Mouse (Mus musculus): ENCODE data around the gene Mutyh. TPM values are rescaled to one million over a fixed set of nuclear protein-coding genes. Genes with fewer than 3 reads are reported as not detected.

Gene Mutyh
- polyA plus RNA-seq, 1 experiment from 2014 or later = 7.8 TPM

DNA sequence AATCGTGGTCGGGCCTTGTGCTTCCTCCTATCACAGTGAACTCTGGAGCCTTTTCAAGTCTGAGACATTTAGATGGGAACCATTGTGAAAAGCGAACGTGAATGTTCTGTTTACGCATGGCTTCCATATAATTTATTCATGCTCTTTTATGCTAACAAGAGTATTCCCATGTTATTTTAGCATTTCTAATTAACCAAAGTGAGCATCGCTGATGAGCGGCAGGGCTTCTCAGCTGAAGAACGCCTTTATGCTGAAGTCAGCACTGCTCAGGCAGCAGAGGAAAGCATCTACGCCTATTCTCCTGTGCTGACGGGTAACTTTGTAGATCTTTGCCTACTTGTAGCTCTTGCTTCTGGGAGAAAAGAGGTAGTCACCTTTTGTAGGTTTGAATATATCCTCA lies 49.7 kb downstream of the Mutyh start:
- no peak overlapping the region for H3K4me3 ChIP-seq
- H3K27me3 ChIP-seq (replicated peaks) = no peaks in the 10 kb centered on the region
- no peaks in the 10 kb centered on the region for H3K4me1 ChIP-seq
- ATAC-seq (ENCODE audit: extremely low read depth, insufficient number of reproducible peaks, low FRiP score, low TSS enrichment) = no peak
- H3K4me2 ChIP-seq = no peak overlapping the region
- H3K36me3 ChIP-seq = no peaks in the 10 kb centered on the region
- no peak overlapping the region for H3K9ac ChIP-seq
- H3K9me3 ChIP-seq = no peaks in the 10 kb centered on the region
- WGBS = 85% methylated on average over 10 of the region's 10 CpGs
- H3K27ac ChIP-seq (replicated peaks) = no peak overlapping the region

GRCm38 (mm10) chr4:116859711-116860110 lies 52.2 kb downstream of the Mutyh start:
- H3K4me1 ChIP-seq = no peaks in the 10 kb centered on the region
- no peak overlapping the region for H3K4me3 ChIP-seq
- WGBS = 69% methylated on average over 5 of the region's 5 CpGs

DNA sequence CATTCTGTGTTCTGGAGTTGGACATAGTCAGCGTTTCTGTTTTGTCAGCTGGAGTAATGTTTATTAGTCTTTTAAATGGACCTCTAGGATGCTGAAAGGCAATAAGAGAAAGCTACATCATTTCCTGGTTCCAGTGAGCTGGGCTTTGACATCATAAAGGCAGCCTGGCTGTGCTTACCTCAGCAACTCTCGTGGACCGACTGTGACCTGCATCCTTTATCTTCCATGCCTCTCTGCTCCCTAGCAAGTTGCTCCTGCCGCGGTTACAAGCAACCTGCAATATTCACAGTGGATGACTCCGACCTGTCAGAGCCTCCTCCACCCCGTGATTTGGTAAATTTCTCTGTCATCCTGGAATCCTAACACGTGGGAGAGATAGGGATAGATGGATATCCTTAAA lies 54.5 kb downstream of the Mutyh start:
- H3K4me3 ChIP-seq = no peak overlapping the region
- no peak overlapping the region for H3K9ac ChIP-seq
- no peaks in the 10 kb centered on the region for H3K36me3 ChIP-seq
- H3K4me1 ChIP-seq = no peaks in the 10 kb centered on the region
- WGBS = 49% methylated on average over 8 of the region's 8 CpGs
- H3K27ac ChIP-seq (replicated peaks) = no peak overlapping the region
- H3K27me3 ChIP-seq (replicated peaks) = no peaks in the 10 kb centered on the region
- no peaks in the 10 kb centered on the region for H3K9me3 ChIP-seq
- H3K4me2 ChIP-seq = no peak overlapping the region
- ATAC-seq (ENCODE audit: extremely low read depth, insufficient number of reproducible peaks, low FRiP score, low TSS enrichment) = no peak

More at GRCm38 (mm10) chr4:116859711-116860110, 52.2 kb downstream of the Mutyh start:
- Histone ChIP-seq H3K9me3 (no peaks in the 10 kb centered on the region), H3K27me3 (replicated peaks) (no peaks in the 10 kb centered on the region), H3K27ac (replicated peaks) (no peak overlapping the region), H3K36me3 (no peaks in the 10 kb centered on the region), H3K4me2 (no peak overlapping the region), H3K9ac (no peak overlapping the region)
- no peak for ATAC-seq (ENCODE audit: extremely low read depth, insufficient number of reproducible peaks, low FRiP score, low TSS enrichment)

Other genes with a start within 250 kb of the Mutyh start
- 3.1 and 3.6 TPM in 2 replicates for gene Ccdc17, start 211.1 kb upstream of the Mutyh start, polyA plus RNA-seq (2015; fragmentation: Nextera tagmentation; extraction: Ambion mirVana)
- gene Nasp, start 179.8 kb upstream of the Mutyh start, polyA plus RNA-seq (2015; fragmentation: Nextera tagmentation; extraction: Ambion mirVana) = 87.3 and 87.4 TPM in 2 replicates
- 580 and 636 TPM in 2 replicates for gene Akr1a1, start 156.0 kb upstream of the Mutyh start, polyA plus RNA-seq (2015; fragmentation: Nextera tagmentation; extraction: Ambion mirVana)
- 967 and 1,034 TPM in 2 replicates for gene Prdx1, start 122.2 kb upstream of the Mutyh start, polyA plus RNA-seq (2015; fragmentation: Nextera tagmentation; extraction: Ambion mirVana)
- 33.5 and 35.1 TPM in 2 replicates for gene Mmachc, start 99.3 kb upstream of the Mutyh start, polyA plus RNA-seq (2015; fragmentation: Nextera tagmentation; extraction: Ambion mirVana)
- 17.9 and 20.2 TPM in 2 replicates for gene Ccdc163, start 99.2 kb upstream of the Mutyh start, polyA plus RNA-seq (2015; fragmentation: Nextera tagmentation; extraction: Ambion mirVana)
- gene Tesk2, start 86.8 kb upstream of the Mutyh start, polyA plus RNA-seq (2015; fragmentation: Nextera tagmentation; extraction: Ambion mirVana) = 3.0 and 3.2 TPM in 2 replicates
- 19.8 and 21.1 TPM in 2 replicates for gene Toe1, start 83 bp upstream of the Mutyh start, polyA plus RNA-seq (2015; fragmentation: Nextera tagmentation; extraction: Ambion mirVana)
- 0.70 and 1.0 TPM in 2 replicates for gene Hpdl, start 14.0 kb downstream of the Mutyh start, polyA plus RNA-seq (2015; fragmentation: Nextera tagmentation; extraction: Ambion mirVana)
- 0.43 and 0.66 TPM in 2 replicates for gene Zswim5, start 69.7 kb downstream of the Mutyh start, polyA plus RNA-seq (2015; fragmentation: Nextera tagmentation; extraction: Ambion mirVana)
- gene Urod, start 186.7 kb downstream of the Mutyh start, polyA plus RNA-seq (2015; fragmentation: Nextera tagmentation; extraction: Ambion mirVana) = 88.9 and 99.1 TPM in 2 replicates
- 5.1 and 6.0 TPM in 2 replicates for gene Hectd3, start 187.6 kb downstream of the Mutyh start, polyA plus RNA-seq (2015; fragmentation: Nextera tagmentation; extraction: Ambion mirVana)
- gene Eif2b3, start 211.7 kb downstream of the Mutyh start, polyA plus RNA-seq (2015; fragmentation: Nextera tagmentation; extraction: Ambion mirVana) = 25.4 and 25.5 TPM in 2 replicates